Mouse (Mus musculus) limb, embryonic 14.5 days (tissue): ENCODE data around the gene Prl2c3. TPM values are rescaled to one million over a fixed set of nuclear protein-coding genes. Genes with fewer than 3 reads are reported as not detected.
"Not testable (repeated sequence)": the region's sequence is repeated elsewhere in the genome, so short reads cannot be mapped to it uniquely, and the experiment has no call there.

Source experiments
- ATAC-seq: fragments of 200-750 bp; cut with Nextera tagmentation; 2 replicates; pipeline ENCODE4 v1.8.0; 2017; ENCODE audit warnings: low read depth, moderate number of reproducible peaks, moderate TSS enrichment; ENCODE audit not compliant: low FRiP score
- DNase-seq: peaks from one replicate; pipeline ENCODE4 v3.0.0-alpha.2; 2015; ENCODE audit warnings: low spot score
- H3K27ac ChIP-seq: fragments of 300-500 bp; sonication (generic); replicated peaks from 2 replicates; pipeline ENCODE4 v1.5.1; 2014; ENCODE audit warnings: low read depth, mild to moderate bottlenecking, low read length, moderate library complexity, mixed read lengths
- H3K27me3 ChIP-seq: fragments of 300-500 bp; sonication (generic); 2 replicates; pipeline ENCODE4 v1.6.1; 2014; ENCODE audit warnings: low read length, mixed read lengths; ENCODE audit not compliant: control insufficient read depth, insufficient read depth
- H3K36me3 ChIP-seq: fragments of 300-500 bp; sonication (generic); 2 replicates; pipeline ENCODE4 v1.6.1; 2014; ENCODE audit warnings: mild to moderate bottlenecking, low read length, moderate library complexity, mixed read lengths; ENCODE audit not compliant: control insufficient read depth, insufficient read depth
- H3K4me1 ChIP-seq: fragments of 300-500 bp; sonication (generic); 2 replicates; pipeline ENCODE4 v1.6.1; 2014; ENCODE audit warnings: antibody characterized with exemption, low read length, mixed read lengths; ENCODE audit not compliant: control insufficient read depth, insufficient read depth
- H3K4me2 ChIP-seq: fragments of 300-500 bp; sonication (generic); replicated peaks from 2 replicates; pipeline ENCODE4 v1.6.1; 2014; ENCODE audit warnings: low read depth, mild to moderate bottlenecking, low read length, moderate library complexity; ENCODE audit not compliant: severe bottlenecking
- H3K4me3 ChIP-seq: fragments of 300-500 bp; sonication (generic); replicated peaks from 2 replicates; pipeline ENCODE4 v1.5.1; 2014; ENCODE audit warnings: low read length
- H3K9ac ChIP-seq: fragments of 300-500 bp; sonication (generic); 2 replicates; pipeline ENCODE4 v1.6.1; 2014; ENCODE audit warnings: mild to moderate bottlenecking, low read depth, low read length, moderate library complexity; ENCODE audit not compliant: severe bottlenecking
- H3K9me3 ChIP-seq: fragments of 300-500 bp; sonication (generic); 2 replicates; pipeline ENCODE4 v1.6.1; 2016; ENCODE audit warnings: low read length; ENCODE audit not compliant: control insufficient read depth
- POLR2A ChIP-seq: fragments of 200-500 bp; IDR thresholded peaks from 2 replicates; pipeline ENCODE4 v1.8.0; 2012; ENCODE audit warnings: inconsistent platforms, mild to moderate bottlenecking, moderate library complexity, borderline replicate concordance; ENCODE audit not compliant: insufficient read depth, insufficient read length; ENCODE audit errors: extremely low read depth
- WGBS: fragments of 180-500 bp; shearing (Covaris S2); extraction: QIAGEN DNeasy Blood & Tissue Kit; methylation state at CpG from one replicate; pipeline ENCODE4 v1.1.7; 2014; 5-methylcytosine and 5-hydroxymethylcytosine counted together
- polyA plus RNA-seq, 2 experiments: library from polyadenylated mRNA; depleted of rRNA in 1 of 2; stranded (reverse) in 1 of 2; unstranded in 1 of 2; fragments of >200 nt; fragmentation: Nextera tagmentation in 1 of 2; extraction: Ambion mirVana in 1 of 2; gene quantifications; 2 replicates each; pipeline versions ENCODE4 v1.2.1 to v1.2.3; 2012 to 2014

Prl2c3 gene
- polyA plus RNA-seq (2012; rRNA removed) (2.7 and 3.8 TPM in 2 replicates), polyA plus RNA-seq (2014; fragmentation: Nextera tagmentation; extraction: Ambion mirVana) (not detected in 2 replicates)

- ATAC-seq, DNase-seq, H3K36me3 ChIP-seq, H3K27ac ChIP-seq, H3K9ac ChIP-seq, H3K27me3 ChIP-seq, H3K4me3 ChIP-seq, H3K4me1 ChIP-seq, H3K4me2 ChIP-seq, H3K9me3 ChIP-seq: not testable (repeated sequence)
- 62% methylated on average over 3 of the region's 3 CpGs for WGBS
Measured at GRCm38 (mm10) chr13:12799979-12800378, at the start of gene Prl2c3. Gene Prl2c3, minus strand, starts transcription at chr13:12800079.

GRCm38 (mm10) chr13:12848254-12848653 lies 48.4 kb upstream of the Prl2c3 start:
- H3K27ac ChIP-seq, ATAC-seq, H3K4me1 ChIP-seq, H3K9me3 ChIP-seq, H3K4me3 ChIP-seq, H3K4me2 ChIP-seq, H3K36me3 ChIP-seq, H3K27me3 ChIP-seq, DNase-seq, H3K9ac ChIP-seq: not testable (repeated sequence)
- 78% methylated on average over 4 of the region's 4 CpGs for WGBS

- H3K9me3 ChIP-seq, H3K36me3 ChIP-seq, H3K9ac ChIP-seq, H3K4me3 ChIP-seq, H3K4me1 ChIP-seq, H3K27ac ChIP-seq, H3K4me2 ChIP-seq, DNase-seq, H3K27me3 ChIP-seq: not testable (repeated sequence)
- ATAC-seq: peak; percentile 56; the same call in 1 of the 2 replicates
- WGBS: 87% methylated on average over 1 of the region's 1 CpGs
Measured at GRCm38 (mm10) chr13:12844701-12845100, 44.8 kb upstream of the Prl2c3 start.

GRCm38 (mm10) chr13:12837546-12837945 lies 37.7 kb upstream of the Prl2c3 start:
- not testable (repeated sequence) for H3K4me2 ChIP-seq, H3K36me3 ChIP-seq, DNase-seq, H3K9ac ChIP-seq, H3K4me1 ChIP-seq, H3K27me3 ChIP-seq, H3K4me3 ChIP-seq, H3K27ac ChIP-seq
- ATAC-seq: peak; percentile 30; the same call in 1 of the 2 replicates
- H3K9me3 ChIP-seq: peaks cover 24% of the 10 kb centered on the region; the same call in 1 of the 2 replicates
- WGBS: 76% methylated on average over 2 of the region's 2 CpGs

GRCm38 (mm10) chr13:12831769-12832168 lies 31.9 kb upstream of the Prl2c3 start:
- no peaks in the 10 kb centered on the region for H3K36me3 ChIP-seq
- peaks cover 39% of the 10 kb centered on the region for H3K9me3 ChIP-seq
- DNase-seq (no peak), ATAC-seq (no peak)
- no peak overlapping the region for H3K4me3 ChIP-seq
- H3K27me3 ChIP-seq: no peaks in the 10 kb centered on the region
- H3K27ac ChIP-seq: no peak overlapping the region
- no peak overlapping the region for H3K4me2 ChIP-seq
- no peak for TF ChIP-seq POLR2A
- H3K9ac ChIP-seq: no peak overlapping the region
- no peaks in the 10 kb centered on the region for H3K4me1 ChIP-seq
- WGBS: 79% methylated on average over 2 of the region's 2 CpGs

- peaks cover 37% of the 10 kb centered on the region for H3K9me3 ChIP-seq
- H3K27me3 ChIP-seq: no peaks in the 10 kb centered on the region
- no peaks in the 10 kb centered on the region for H3K4me1 ChIP-seq
- WGBS: 84% methylated on average over 5 of the region's 5 CpGs
- DNase-seq (no peak), ATAC-seq (no peak)
- H3K9ac ChIP-seq: no peak overlapping the region
- H3K4me2 ChIP-seq: no peak overlapping the region
- no peaks in the 10 kb centered on the region for H3K36me3 ChIP-seq
- no peak overlapping the region for H3K4me3 ChIP-seq
- no peak overlapping the region for H3K27ac ChIP-seq
- no peak for TF ChIP-seq POLR2A
Measured at GRCm38 (mm10) chr13:12829031-12829430, 29.2 kb upstream of the Prl2c3 start.

GRCm38 (mm10) chr13:12824500-12825176 lies 24.8 kb upstream of the Prl2c3 start:
- DNase-seq, H3K36me3 ChIP-seq, H3K4me2 ChIP-seq, ATAC-seq, H3K4me3 ChIP-seq, H3K27ac ChIP-seq, H3K27me3 ChIP-seq, H3K4me1 ChIP-seq, H3K9ac ChIP-seq: not testable (repeated sequence)
- 71% methylated on average over 4 of the region's 4 CpGs for WGBS
- H3K9me3 ChIP-seq: peaks cover 15% of the 10 kb centered on the region

GRCm38 (mm10) chr13:12813734-12814424 lies 14.0 kb upstream of the Prl2c3 start:
- not testable (repeated sequence) for H3K4me3 ChIP-seq, H3K9me3 ChIP-seq, ATAC-seq, H3K4me2 ChIP-seq, H3K36me3 ChIP-seq, H3K4me1 ChIP-seq, H3K9ac ChIP-seq, H3K27me3 ChIP-seq, H3K27ac ChIP-seq, DNase-seq
- 86% methylated on average over 5 of the region's 5 CpGs for WGBS
